Mouse (Mus musculus) E14TG2a.4 (cell line): ENCODE measurements around the gene P3h4.

Source experiments
- H3K27me3 ChIP-seq: 2 replicates; pipeline ENCODE4 v1.6.1; 2014; ENCODE audit warnings: low read length, control low read depth; ENCODE audit not compliant: insufficient read depth
- H3K36me3 ChIP-seq: 2 replicates; pipeline ENCODE4 v1.6.1; 2014; ENCODE audit warnings: low read length, control low read depth; ENCODE audit not compliant: insufficient read depth
- H3K4me1 ChIP-seq: replicated peaks from 2 replicates; pipeline ENCODE4 v1.6.1; 2014; ENCODE audit warnings: low read depth, low read length, control low read depth
- H3K4me3 ChIP-seq: replicated peaks from 2 replicates; pipeline ENCODE4 v1.5.1; 2014; ENCODE audit warnings: mild to moderate bottlenecking, low read length
- H3K9me3 ChIP-seq: 2 replicates; pipeline ENCODE4 v1.6.1; 2014; ENCODE audit warnings: low read length, control low read depth
- CTCF ChIP-seq: conservative IDR thresholded peaks from 2 replicates; pipeline ENCODE4 v1.5.1; 2014; ENCODE audit warnings: low read length
- NANOG ChIP-seq: IDR thresholded peaks from 2 replicates; pipeline ENCODE4 v1.6.1; 2014; ENCODE audit warnings: borderline replicate concordance, low read length, mixed read lengths
- POU5F1 ChIP-seq: IDR thresholded peaks from 2 replicates; pipeline ENCODE4 v1.6.1; 2014; ENCODE audit warnings: low read length, borderline replicate concordance

The P3h4 gene

DNA sequence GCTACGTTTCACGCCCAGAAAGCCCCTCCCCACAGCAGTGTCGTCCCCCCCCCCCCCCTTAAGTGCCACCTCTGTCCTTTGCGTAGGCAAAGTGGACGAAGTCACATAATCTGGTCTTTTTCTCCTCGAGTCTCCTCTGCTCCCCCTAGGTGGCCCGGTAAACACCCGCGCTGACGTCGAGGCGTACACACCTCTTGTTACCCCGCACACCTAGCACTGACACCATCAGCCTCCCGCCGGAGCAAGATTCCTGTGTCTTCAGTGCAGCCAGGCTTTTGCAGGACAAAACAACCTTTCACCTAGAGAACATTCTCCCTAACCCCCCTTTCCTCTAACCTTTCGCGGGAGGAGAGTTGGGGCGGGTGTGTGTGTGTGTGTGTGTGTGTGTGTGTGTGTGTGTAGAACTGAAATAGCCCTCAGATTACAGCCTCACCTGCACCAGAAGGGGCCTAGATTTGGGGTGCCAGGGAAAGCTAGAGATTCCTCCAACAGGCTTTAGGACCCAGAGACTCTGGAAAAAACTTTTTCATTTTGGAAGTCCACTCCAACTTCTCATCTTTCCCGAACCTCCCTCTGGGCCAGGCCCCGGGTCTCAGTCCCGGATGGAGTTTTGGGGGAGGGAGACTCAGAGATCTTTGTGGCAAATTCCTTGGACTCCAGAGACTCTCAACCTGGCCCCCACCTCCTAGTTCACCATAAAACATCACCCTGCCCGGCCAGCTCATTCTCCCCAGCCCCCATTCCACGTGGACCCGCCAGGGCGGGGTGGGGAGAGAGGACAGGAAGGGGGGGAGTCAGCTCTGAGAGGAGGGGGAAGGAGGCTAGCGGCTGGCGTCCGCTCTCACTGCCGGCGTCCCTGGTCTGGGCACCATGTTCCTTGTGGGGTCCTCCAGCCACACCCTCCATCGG is 532 bp upstream of the P3h4 start, which contains the start of gene Fkbp10:
Fkbp10 (plus strand) TSS at position 784 of the 909 bp plus-strand sequence.
- H3K36me3 ChIP-seq: peaks cover 16% of the 10 kb centered on the region
- H3K4me3 ChIP-seq: peak within 1 kb of the TSS; percentile 81
- TF ChIP-seq NANOG (no peak), POU5F1 (no peak), CTCF (no peak)

DNA sequence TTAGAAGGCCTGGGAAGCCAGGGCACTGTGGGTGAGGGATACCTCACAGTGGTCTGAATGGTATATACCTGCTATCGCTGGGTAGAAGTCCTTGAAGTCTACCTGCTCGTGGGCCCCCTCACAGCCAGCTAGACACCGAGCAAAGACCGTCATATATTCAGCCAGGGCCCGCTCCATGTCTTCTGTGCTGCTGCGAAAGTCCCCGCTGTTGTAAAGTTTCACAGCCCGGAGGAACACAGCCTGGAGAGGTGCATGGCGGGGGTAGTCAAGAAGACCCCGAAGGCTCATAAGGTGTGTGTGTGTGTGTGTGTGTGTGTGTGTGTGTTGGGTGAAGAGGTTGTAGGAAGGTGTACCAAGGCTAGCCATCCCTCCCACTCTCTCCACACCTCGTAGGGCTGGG is 1.1 kb downstream of the P3h4 start:
- Histone ChIP-seq H3K36me3 (peaks cover 29% of the 10 kb centered on the region), H3K4me1 (peaks cover 78% of the 10 kb centered on the region), H3K9me3 (no peaks in the 10 kb centered on the region), H3K4me3 (peak overlapping the region; percentile 81), H3K27me3 (peaks cover 50% of the 10 kb centered on the region)
- TF ChIP-seq CTCF (no peak), NANOG (no peak), POU5F1 (no peak)

More for the DNA sequence above, 532 bp upstream of the P3h4 start, which contains the start of gene Fkbp10:
- Histone ChIP-seq H3K4me1 (peaks cover 69% of the 10 kb centered on the region), H3K9me3 (no peaks in the 10 kb centered on the region), H3K27me3 (peaks cover 50% of the 10 kb centered on the region)

DNA sequence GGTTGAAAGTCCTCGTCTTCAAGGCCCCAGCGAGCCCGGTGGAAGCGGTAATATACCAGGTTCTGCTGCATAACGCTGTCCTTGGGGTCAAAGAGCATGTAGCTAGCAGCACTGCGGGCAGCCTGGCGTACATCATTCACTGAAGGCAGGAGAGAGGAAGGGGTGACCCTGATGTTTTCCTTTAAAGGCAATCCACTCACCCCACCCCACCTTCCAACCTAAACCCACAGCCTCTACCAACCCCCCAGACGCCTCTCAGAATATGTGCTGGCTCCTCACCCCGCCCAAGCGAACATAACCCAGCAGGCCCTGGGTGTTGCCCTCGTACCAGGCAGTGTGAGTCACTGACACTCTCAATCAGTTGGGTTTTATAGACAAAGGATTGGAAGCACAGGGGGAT is 2.9 kb downstream of the P3h4 start:
- Histone ChIP-seq H3K36me3 (peaks cover 37% of the 10 kb centered on the region), H3K27me3 (peaks cover 41% of the 10 kb centered on the region), H3K4me3 (peak overlapping the region; percentile 57), H3K4me1 (peaks cover 93% of the 10 kb centered on the region), H3K9me3 (no peaks in the 10 kb centered on the region)
- TF ChIP-seq POU5F1: no peak
- TF ChIP-seq CTCF: no peak
- TF ChIP-seq NANOG: no peak

DNA sequence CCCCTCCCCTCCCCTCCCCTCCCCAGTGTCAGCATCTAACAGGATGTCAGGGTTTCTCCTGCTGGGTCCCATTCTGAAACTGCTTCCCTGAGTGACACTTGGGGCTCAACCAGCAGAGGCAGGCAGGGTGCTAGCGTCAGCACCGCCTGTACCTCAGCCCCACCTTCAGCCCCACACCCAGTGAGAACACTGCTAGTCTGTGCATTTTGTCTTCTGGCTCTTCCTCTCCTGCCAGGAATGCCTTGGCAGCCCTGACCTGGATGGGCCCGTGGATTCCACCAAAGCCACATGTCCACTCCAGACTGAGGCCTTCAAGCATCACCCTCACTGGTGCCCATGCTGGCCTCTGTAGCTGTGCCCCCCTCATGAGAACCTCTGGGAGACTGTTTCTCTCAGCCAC is 5.0 kb downstream of the P3h4 start:
- H3K4me1 ChIP-seq: peaks cover 86% of the 10 kb centered on the region
- peaks cover 37% of the 10 kb centered on the region for H3K36me3 ChIP-seq
- no peak overlapping the region for H3K4me3 ChIP-seq
- peaks cover 22% of the 10 kb centered on the region for H3K27me3 ChIP-seq
- TF ChIP-seq POU5F1 (no peak), NANOG (no peak), CTCF (no peak)
- H3K9me3 ChIP-seq: no peaks in the 10 kb centered on the region

DNA sequence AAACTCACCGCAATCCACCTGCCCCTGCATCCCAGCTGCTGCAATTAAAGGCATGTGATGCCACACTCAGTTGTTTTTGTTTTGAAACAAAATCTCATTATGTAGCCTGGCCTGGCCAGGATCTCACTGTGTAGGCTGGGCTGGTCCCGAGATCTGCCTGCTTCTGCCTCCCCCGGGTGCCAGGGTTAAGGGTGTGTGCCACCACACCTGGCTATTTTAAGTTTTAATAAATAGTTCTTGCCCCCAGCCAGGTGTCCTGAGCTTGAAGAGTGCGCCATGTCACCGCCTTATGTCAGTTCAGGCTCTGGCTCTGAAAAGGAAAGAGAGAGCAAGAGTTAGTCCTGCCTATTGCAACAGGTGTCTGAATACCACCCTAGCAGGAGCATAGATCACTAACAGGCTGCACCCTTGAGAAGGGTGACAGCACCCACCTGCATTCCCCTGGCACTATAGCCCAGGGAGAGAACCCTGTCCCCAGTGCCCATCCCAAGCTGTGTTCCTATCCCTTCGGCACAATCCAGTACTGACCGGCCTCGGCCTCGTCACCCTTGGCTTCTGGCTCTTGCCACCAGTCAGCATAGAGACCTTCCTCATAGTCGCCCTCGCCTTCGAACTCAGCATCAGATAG is 5.7 kb downstream of the P3h4 start:
- Histone ChIP-seq H3K4me3 (no peak overlapping the region), H3K36me3 (peaks cover 37% of the 10 kb centered on the region), H3K9me3 (no peaks in the 10 kb centered on the region), H3K27me3 (peaks cover 19% of the 10 kb centered on the region), H3K4me1 (peaks cover 85% of the 10 kb centered on the region)
- TF ChIP-seq CTCF: no peak
- TF ChIP-seq POU5F1: no peak
- TF ChIP-seq NANOG: no peak

DNA sequence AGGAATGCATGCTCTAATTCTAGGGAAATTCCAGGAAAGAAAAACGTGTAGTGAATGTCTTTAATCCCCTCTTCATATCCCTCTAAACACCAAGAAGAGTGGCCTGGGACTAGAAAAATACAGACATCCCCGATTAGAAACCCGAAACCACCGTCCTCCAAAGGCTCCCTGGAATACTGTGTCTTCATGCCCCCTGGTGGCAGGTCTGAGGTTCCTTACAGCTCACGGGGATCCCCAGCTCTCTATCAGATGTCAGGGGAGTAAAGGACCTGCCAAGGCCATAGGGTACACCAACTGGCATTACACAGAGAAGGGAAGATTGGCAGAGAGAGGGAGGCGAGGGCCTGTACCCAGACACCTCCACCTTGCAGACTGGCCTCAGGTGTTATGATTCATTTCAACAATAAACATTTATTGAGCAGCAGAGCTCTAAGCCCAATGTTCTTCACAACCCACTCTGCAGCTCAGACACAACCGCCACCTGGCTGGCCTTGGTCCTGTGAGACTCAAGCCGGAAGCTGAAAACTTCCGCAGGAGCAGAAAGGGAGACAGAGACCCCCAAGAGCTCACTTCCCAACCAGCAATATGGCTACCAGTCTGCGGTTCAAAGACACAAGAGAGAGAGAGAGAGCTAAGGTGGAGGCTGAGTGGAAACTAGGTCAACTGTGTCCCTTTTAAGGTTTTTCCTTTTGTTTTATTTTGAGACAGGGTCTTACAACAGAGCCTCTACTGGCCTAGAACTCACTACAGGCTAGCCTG is 6.4 kb downstream of the P3h4 start:
- TF ChIP-seq CTCF: peak; percentile 66
- TF ChIP-seq NANOG: no peak
- TF ChIP-seq POU5F1: no peak
- Histone ChIP-seq H3K27me3 (peaks cover 12% of the 10 kb centered on the region), H3K4me1 (peaks cover 78% of the 10 kb centered on the region), H3K4me3 (no peak overlapping the region), H3K36me3 (peaks cover 37% of the 10 kb centered on the region), H3K9me3 (no peaks in the 10 kb centered on the region)

DNA sequence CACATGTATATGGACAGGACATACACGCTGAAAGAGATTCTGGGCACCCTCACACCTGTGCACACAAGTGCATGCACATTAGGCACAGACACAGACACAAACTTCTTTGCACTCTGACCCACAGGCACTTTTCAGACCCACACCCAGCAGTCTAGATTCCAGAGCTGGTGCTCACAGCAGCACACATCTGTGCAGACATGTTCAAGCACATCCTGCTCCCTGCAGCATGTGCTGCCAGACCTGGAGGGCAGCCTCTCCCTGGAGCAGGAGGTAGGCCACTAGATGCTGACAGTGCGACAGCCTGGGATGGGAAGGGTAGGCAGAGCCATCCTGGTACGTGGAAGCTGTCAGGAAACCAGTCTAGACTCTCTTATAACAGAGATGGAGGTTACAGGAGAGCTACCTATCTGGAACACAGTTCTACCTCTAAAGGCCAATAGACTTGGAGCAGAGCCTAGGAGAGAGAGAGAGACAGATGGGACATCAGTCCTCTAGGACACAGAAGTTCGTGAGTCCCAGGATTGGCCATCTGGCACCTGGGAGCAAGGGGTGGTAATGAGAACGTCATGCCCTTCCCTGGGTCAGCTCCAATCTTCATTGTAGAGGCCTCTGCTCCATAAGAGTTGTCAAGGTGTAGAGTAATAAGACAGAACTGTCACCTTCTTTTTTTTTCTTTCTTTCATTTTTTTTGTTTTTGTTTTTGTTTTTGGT is 7.5 kb downstream of the P3h4 start:
- Histone ChIP-seq H3K4me1 (peaks cover 76% of the 10 kb centered on the region), H3K9me3 (no peaks in the 10 kb centered on the region), H3K27me3 (0 out of 2 replicates have a peak, but pooled peaks cover under 1% of the 10 kb centered on the region), H3K36me3 (peaks cover 31% of the 10 kb centered on the region), H3K4me3 (no peak overlapping the region)
- TF ChIP-seq POU5F1 (no peak), NANOG (no peak), CTCF (no peak)

DNA sequence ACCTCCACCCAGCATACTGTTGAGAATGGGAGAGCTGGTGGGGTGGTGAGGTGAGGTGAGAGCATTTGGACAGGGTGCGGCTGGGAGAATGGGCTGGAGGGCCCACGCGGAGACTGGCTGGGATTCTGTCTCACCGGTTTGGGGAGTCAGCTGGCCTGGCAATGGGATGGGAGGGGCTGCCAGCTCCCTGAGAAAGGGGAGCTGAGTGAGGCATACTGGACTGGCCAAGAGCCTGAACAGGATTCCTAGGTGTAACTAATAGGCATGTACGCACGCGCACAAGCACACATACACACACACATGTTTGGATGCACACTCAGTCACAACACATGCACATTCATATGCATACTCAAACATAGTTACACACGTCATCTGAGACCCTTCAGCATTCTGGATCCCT is 8.4 kb downstream of the P3h4 start:
- H3K4me3 ChIP-seq: no peak overlapping the region
- H3K27me3 ChIP-seq: no peaks in the 10 kb centered on the region
- TF ChIP-seq POU5F1: no peak
- TF ChIP-seq NANOG: no peak
- TF ChIP-seq CTCF: no peak
- peaks cover 31% of the 10 kb centered on the region for H3K36me3 ChIP-seq
- H3K4me1 ChIP-seq: peaks cover 73% of the 10 kb centered on the region
- H3K9me3 ChIP-seq: no peaks in the 10 kb centered on the region
